Mouse (Mus musculus) ES-Bruce4 (cell line): ENCODE measurements around the gene Cytip.

Experiments used
- CTCF ChIP-seq: IDR thresholded peaks from one replicate; pipeline ENCODE4 v1.8.1; 2011; ENCODE audit warnings: low read depth, low read length
- POLR2A ChIP-seq: IDR thresholded peaks from one replicate; pipeline ENCODE4 v1.8.1; 2011; ENCODE audit warnings: low read length; ENCODE audit not compliant: insufficient read depth

- TF ChIP-seq POLR2A (no peak), CTCF (no peak)
These were observed 39.3 kb downstream of the Cytip start for GRCm38 (mm10) chr2:58156108-58156415.
